Mouse (Mus musculus): ENCODE data around the gene Elob. TPM values are rescaled to one million over a fixed set of nuclear protein-coding genes. Genes with fewer than 3 reads are reported as not detected.

The Elob gene
- polyA plus RNA-seq (2012; fragmentation: generic; extraction: Trizol) = 852 TPM
- long read RNA-seq, experiment 1, transcript Elob-204 (4 exons, 414 nt) = minor isoform, 8 of 602 reads
- long read RNA-seq, experiment 1, transcript Elob-202 (3 exons, 581 nt) = minor isoform, 157 of 602 reads
- long read RNA-seq, experiment 1, transcript Elob-201 (4 exons, 537 nt) = major isoform, 434 of 602 reads
- long read RNA-seq, experiment 1, partial matches to known transcripts = 0 of 602 reads
- long read RNA-seq, experiment 1, other reads (novel, unspliced or antisense) = 3 of 602 reads
- long read RNA-seq, experiment 2, transcript Elob-201 (4 exons, 537 nt) = major isoform, 45 of 49 reads
- long read RNA-seq, experiment 2, partial matches to known transcripts = 0 of 49 reads
- long read RNA-seq, experiment 2, other reads (novel, unspliced or antisense) = 0 of 49 reads

DNA sequence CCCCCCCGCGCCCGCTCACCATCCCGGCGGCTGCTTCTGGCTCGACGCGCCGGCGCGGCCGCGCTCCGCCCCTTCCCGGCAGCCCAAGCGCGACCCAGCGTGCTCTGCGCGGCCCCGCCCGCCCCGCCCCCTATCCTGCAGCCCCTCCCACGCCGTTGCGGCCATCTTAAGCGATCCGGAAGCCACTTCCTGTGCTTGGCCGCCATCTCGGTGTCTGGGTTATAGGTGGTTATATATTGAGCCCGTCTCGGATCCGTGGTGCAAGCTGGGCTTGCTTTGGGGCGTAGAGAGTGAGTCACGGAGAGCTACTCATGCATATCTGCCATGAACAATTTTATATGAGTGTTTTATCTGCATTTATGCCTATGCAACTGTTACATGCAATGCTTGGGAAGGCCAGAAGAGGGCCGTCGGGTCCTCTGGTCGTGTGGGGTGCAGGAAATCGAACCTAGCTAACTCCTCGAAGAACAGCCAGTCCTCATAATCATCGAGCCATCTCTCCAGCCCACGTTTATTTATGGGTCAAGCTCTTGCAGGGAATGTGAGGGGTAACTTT is at the start of gene Elob:
Gene Elob, minus strand, starts transcription at position 73 of the 556 bp plus-strand sequence.
- no peaks in the 10 kb centered on the region for H3K27me3 ChIP-seq (ENCODE audit: control insufficient read depth, insufficient read depth, insufficient read length)
- peaks cover 31% of the 10 kb centered on the region for H3K36me3 ChIP-seq (ENCODE audit: control insufficient read depth, insufficient read depth)
- peaks cover 14% of the 10 kb centered on the region for H3K79me3 ChIP-seq (ENCODE audit: low read depth)
- H3K4me3 ChIP-seq (ENCODE audit: insufficient read depth, poor library complexity, severe bottlenecking) = peak within 1 kb of the TSS; percentile 87
- TF ChIP-seq FOSL1 (IDR thresholded peaks at IDR 0.05; ENCODE audit: insufficient read depth, low read length, poor library complexity, severe bottlenecking) (no peak), MAX (IDR thresholded peaks at IDR 0.05) (no peak), USF1 (IDR thresholded peaks at IDR 0.05; ENCODE audit: low read depth) (no peak), CEBPB (IDR thresholded peaks at IDR 0.05; ENCODE audit: low read depth) (no peak), CTCF (IDR thresholded peaks at IDR 0.05; ENCODE audit: control insufficient read depth, insufficient read depth, insufficient read length) (no peak), MYOG (IDR thresholded peaks at IDR 0.05; ENCODE audit: control insufficient read depth, extremely low read depth, insufficient read length) (no peak), MYOD1 (IDR thresholded peaks at IDR 0.05; ENCODE audit: control insufficient read depth, insufficient read length, low read depth) (no peak)
- H3K79me2 ChIP-seq (ENCODE audit: control insufficient read depth, insufficient read depth) = peaks cover 29% of the 10 kb centered on the region
- peak within 1 kb of the TSS; percentile 98 for H3ac ChIP-seq (ENCODE audit: control insufficient read depth, insufficient read length, low read depth)

DNA sequence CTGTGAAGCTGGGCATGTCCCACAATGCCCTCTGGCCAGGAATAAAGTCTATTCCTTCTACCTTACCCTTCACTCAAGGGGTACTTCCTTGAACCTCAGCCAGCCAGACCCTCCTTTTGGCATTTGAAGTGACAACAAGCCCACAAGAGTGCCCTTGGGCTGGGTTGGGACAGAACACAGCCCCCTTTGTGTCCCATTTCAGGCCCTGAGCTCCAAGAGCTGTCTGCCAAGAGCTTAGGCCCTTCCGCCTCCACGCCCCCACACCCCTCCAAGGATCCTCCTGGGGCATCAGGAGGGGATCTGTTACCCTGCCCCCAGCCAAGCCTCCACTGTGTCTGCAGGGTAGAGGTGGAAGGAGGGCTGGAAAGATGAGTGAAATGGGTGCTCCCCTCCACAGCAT is 48.2 kb upstream of the Elob start:
- no peak for TF ChIP-seq MAX (IDR thresholded peaks at IDR 0.05)
- Histone ChIP-seq H3K4me3 (ENCODE audit: insufficient read depth, poor library complexity, severe bottlenecking) (no peak overlapping the region), H3ac (ENCODE audit: control insufficient read depth, insufficient read length, low read depth) (no peak overlapping the region), H3K79me2 (ENCODE audit: control insufficient read depth, insufficient read depth) (no peaks in the 10 kb centered on the region), H3K36me3 (ENCODE audit: control insufficient read depth, insufficient read depth) (no peaks in the 10 kb centered on the region), H3K27me3 (ENCODE audit: control insufficient read depth, insufficient read depth, insufficient read length) (peaks cover 19% of the 10 kb centered on the region), H3K79me3 (ENCODE audit: low read depth) (no peaks in the 10 kb centered on the region)

DNA sequence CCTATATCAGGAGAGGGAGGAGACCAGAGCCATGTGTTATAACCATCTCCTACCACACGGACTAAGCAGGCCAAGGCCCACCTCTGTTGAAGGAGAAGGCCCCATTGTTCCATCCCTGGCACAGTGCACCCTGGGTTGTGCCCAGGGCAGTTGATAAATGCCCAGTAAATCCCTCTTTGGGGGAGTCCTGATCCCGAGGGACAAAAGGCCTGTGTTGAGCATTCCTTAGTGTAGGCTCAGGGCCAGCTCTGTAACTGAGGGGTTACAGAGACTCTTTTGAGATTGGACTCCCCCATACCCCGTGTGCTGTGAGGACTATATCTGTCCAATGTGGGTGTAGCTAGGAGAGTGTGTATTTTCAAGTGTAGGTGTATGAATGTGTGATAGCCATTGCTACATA is 47.8 kb upstream of the Elob start:
- no peak for TF ChIP-seq MYOD1 (IDR thresholded peaks at IDR 0.05; ENCODE audit: control insufficient read depth, insufficient read length, low read depth)
- TF ChIP-seq FOSL1 (IDR thresholded peaks at IDR 0.05; ENCODE audit: insufficient read depth, low read length, poor library complexity, severe bottlenecking) = no peak
- TF ChIP-seq MYOG (IDR thresholded peaks at IDR 0.05; ENCODE audit: control insufficient read depth, extremely low read depth, insufficient read length) = no peak
- TF ChIP-seq CEBPB (IDR thresholded peaks at IDR 0.05; ENCODE audit: low read depth) = no peak
- no peak for TF ChIP-seq MAX (IDR thresholded peaks at IDR 0.05)
- TF ChIP-seq USF1 (IDR thresholded peaks at IDR 0.05; ENCODE audit: low read depth) = no peak
- no peak for TF ChIP-seq CTCF (IDR thresholded peaks at IDR 0.05; ENCODE audit: control insufficient read depth, insufficient read depth, insufficient read length)
- no peaks in the 10 kb centered on the region for H3K79me2 ChIP-seq (ENCODE audit: control insufficient read depth, insufficient read depth)
- no peaks in the 10 kb centered on the region for H3K36me3 ChIP-seq (ENCODE audit: control insufficient read depth, insufficient read depth)
- no peak overlapping the region for H3K4me3 ChIP-seq (ENCODE audit: insufficient read depth, poor library complexity, severe bottlenecking)
- no peaks in the 10 kb centered on the region for H3K79me3 ChIP-seq (ENCODE audit: low read depth)
- H3ac ChIP-seq (ENCODE audit: control insufficient read depth, insufficient read length, low read depth) = no peak overlapping the region
- H3K27me3 ChIP-seq (ENCODE audit: control insufficient read depth, insufficient read depth, insufficient read length) = peaks cover 22% of the 10 kb centered on the region

DNA sequence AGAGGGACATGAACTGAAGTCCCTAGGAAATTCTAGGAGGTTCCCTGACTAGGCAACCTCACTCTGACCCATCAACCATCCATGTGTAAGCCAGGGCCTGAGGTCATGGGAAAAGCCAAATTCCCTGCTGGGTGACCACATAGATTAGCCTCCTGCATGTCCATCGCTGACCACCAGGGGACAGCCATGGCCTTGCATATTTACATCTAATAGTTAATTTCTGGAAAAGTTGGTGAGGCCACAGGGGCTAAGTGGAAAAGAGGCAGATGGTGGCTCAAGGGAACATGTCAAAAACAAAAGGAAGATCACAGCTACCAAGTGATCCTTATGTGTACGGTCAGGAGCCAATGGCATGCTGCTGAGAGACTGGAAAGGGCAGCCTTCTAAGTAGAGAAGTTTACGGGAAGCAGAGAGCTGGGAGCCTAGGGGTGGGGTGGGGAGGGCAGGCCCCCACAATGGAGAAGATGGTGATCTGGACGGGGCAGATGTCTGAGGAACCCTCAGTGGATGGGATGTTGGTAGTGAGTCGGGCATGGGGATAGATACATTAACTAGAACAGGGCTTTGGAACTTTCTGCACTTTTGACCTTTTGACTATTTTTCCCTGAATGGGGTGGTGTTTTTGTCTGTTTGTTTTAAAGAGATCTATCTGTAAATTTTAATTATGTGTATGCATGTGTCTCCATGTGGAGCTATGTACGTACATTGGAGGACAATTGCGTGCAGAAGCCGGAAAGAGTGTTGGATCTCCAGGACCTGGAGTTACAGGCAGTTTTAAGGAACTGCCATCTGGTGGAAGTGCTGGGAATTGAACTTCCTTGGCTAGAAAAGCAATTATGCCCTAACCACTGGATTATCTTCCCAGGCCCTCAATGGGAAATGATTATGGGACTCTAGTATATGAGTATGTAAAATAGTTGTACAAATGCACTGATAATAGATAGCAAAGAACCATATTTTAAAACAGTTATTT is 45.2 kb upstream of the Elob start:
- TF ChIP-seq CEBPB (IDR thresholded peaks at IDR 0.05; ENCODE audit: low read depth) (no peak), MYOD1 (IDR thresholded peaks at IDR 0.05; ENCODE audit: control insufficient read depth, insufficient read length, low read depth) (no peak), MAX (IDR thresholded peaks at IDR 0.05) (no peak), USF1 (IDR thresholded peaks at IDR 0.05; ENCODE audit: low read depth) (no peak), FOSL1 (IDR thresholded peaks at IDR 0.05; ENCODE audit: insufficient read depth, low read length, poor library complexity, severe bottlenecking) (no peak), MYOG (IDR thresholded peaks at IDR 0.05; ENCODE audit: control insufficient read depth, extremely low read depth, insufficient read length) (no peak), CTCF (IDR thresholded peaks at IDR 0.05; ENCODE audit: control insufficient read depth, insufficient read depth, insufficient read length) (peak; percentile 42)

DNA sequence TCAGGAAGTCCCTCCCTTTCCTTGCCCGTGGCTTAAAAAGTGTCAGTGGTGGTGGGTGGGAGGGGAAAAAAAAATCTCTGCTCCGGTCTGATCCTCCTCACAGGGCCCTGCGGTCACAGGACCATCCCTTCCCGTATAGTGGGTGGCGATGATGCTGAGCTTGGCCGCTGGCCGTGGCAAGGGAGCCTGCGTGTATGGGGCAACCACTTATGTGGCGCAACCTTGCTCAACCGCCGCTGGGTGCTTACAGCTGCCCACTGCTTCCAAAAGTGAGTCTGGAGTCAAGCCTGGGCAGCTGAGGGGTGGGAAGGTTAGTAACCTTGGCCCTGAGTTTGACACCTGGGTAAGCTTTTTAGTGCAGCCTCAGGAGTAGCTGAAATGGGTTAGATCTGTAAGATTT is 39.6 kb upstream of the Elob start:
- Histone ChIP-seq H3K4me3 (ENCODE audit: insufficient read depth, poor library complexity, severe bottlenecking) (no peak overlapping the region), H3K36me3 (ENCODE audit: control insufficient read depth, insufficient read depth) (no peaks in the 10 kb centered on the region), H3K27me3 (ENCODE audit: control insufficient read depth, insufficient read depth, insufficient read length) (peaks cover 16% of the 10 kb centered on the region), H3K79me3 (ENCODE audit: low read depth) (no peaks in the 10 kb centered on the region), H3ac (ENCODE audit: control insufficient read depth, insufficient read length, low read depth) (no peak overlapping the region), H3K79me2 (ENCODE audit: control insufficient read depth, insufficient read depth) (no peaks in the 10 kb centered on the region)
- no peak for TF ChIP-seq CTCF (IDR thresholded peaks at IDR 0.05; ENCODE audit: control insufficient read depth, insufficient read depth, insufficient read length)
- TF ChIP-seq CEBPB (IDR thresholded peaks at IDR 0.05; ENCODE audit: low read depth) = no peak
- no peak for TF ChIP-seq FOSL1 (IDR thresholded peaks at IDR 0.05; ENCODE audit: insufficient read depth, low read length, poor library complexity, severe bottlenecking)
- TF ChIP-seq MYOD1 (IDR thresholded peaks at IDR 0.05; ENCODE audit: control insufficient read depth, insufficient read length, low read depth) = no peak
- TF ChIP-seq MAX (IDR thresholded peaks at IDR 0.05) = no peak
- no peak for TF ChIP-seq USF1 (IDR thresholded peaks at IDR 0.05; ENCODE audit: low read depth)

More for the DNA sequence above, 45.2 kb upstream of the Elob start:
- Histone ChIP-seq H3K27me3 (ENCODE audit: control insufficient read depth, insufficient read depth, insufficient read length) (peaks cover 27% of the 10 kb centered on the region), H3ac (ENCODE audit: control insufficient read depth, insufficient read length, low read depth) (no peak overlapping the region), H3K79me2 (ENCODE audit: control insufficient read depth, insufficient read depth) (no peaks in the 10 kb centered on the region), H3K79me3 (ENCODE audit: low read depth) (no peaks in the 10 kb centered on the region), H3K36me3 (ENCODE audit: control insufficient read depth, insufficient read depth) (no peaks in the 10 kb centered on the region), H3K4me3 (ENCODE audit: insufficient read depth, poor library complexity, severe bottlenecking) (no peak overlapping the region)
